ENCODE assay signal across 18 mouse cellular contexts in the genomic region with DNA sequence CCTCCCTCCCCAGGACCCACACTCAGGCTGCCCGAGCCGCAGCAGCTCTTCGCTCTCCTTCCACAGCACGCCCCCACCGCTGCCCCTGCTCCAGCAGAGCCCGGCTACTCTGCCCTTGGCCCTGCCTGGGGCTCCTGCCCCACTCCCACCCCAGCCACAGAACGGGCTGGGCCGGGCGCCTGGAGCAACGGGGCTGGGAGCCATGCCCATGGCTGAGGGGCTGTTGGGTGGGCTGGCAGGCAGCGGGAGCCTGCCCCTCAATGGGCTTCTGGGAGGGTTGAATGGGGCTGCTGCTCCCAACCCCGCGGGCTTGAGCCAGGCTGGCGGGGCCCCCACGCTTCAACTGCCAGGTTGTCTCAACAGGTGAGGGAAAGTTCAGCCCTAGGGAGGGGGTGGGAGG. TPM values are rescaled to one million over a fixed set of nuclear protein-coding genes. Genes with fewer than 3 reads are reported as not detected.
DNase-seq lines count a peak whose midpoint lies in the region; ATAC-seq and TF ChIP-seq lines count a peak whose summit lies in the region.
"Had no signal": no experiment of that assay in that cellular context is flagged by ENCODE, and none has a peak within 500 bp of the region (broad histone marks: within the 10 kb centered on the region; RNA-seq: fewer than 3 reads in every experiment).

No protein-coding gene starts in this region.

- no peak overlapping the region for H3K4me2 ChIP-seq in hindbrain, postnatal 0 days (ENCODE audit: low read depth, low read length)
- no peak overlapping the region for H3K4me2 ChIP-seq in hindbrain, embryonic 13.5 days
- H3K4me2 ChIP-seq in forebrain, embryonic 15.5 days (replicated peaks) = no peak overlapping the region
- H3K4me2 ChIP-seq: hindbrain, embryonic 15.5 days; kidney, embryonic 15.5 days; limb, embryonic 15.5 days; liver, embryonic 15.5 days had no signal

- no peak for TF ChIP-seq CTCF in hindbrain, postnatal 0 days (IDR thresholded peaks at IDR 0.05; ENCODE audit: low read depth)
- TF ChIP-seq CTCF in E14TG2a.4 (conservative IDR thresholded peaks at IDR 0.05; ENCODE audit: low read length) (no peak), ES-Bruce4 (IDR thresholded peaks at IDR 0.05; ENCODE audit: low read depth, low read length) (no peak)

- H3K4me1 ChIP-seq in hindbrain, postnatal 0 days (ENCODE audit: insufficient read depth, low read length) = no peaks in the 10 kb centered on the region
- peaks cover 23% of the 10 kb centered on the region for H3K4me1 ChIP-seq in hindbrain, embryonic 13.5 days (replicated peaks)
- peaks cover 99% of the 10 kb centered on the region for H3K4me1 ChIP-seq in E14TG2a.4 (replicated peaks; ENCODE audit: low read depth, low read length)
- peaks cover 17% of the 10 kb centered on the region for H3K4me1 ChIP-seq in ES-Bruce4 (ENCODE audit: control insufficient read depth, insufficient read depth, low read length)
- peaks cover 26% of the 10 kb centered on the region for H3K4me1 ChIP-seq in forebrain, embryonic 15.5 days
- H3K4me1 ChIP-seq: liver, embryonic 15.5 days had no signal

- no peaks in the 10 kb centered on the region for H3K9me3 ChIP-seq in hindbrain, postnatal 0 days (ENCODE audit: low read length)
- no peaks in the 10 kb centered on the region for H3K9me3 ChIP-seq in hindbrain, embryonic 13.5 days
- H3K9me3 ChIP-seq in E14TG2a.4 (ENCODE audit: low read length) (no peaks in the 10 kb centered on the region), ES-Bruce4 (replicated peaks; ENCODE audit: control insufficient read depth, insufficient read depth, low read length, poor library complexity, severe bottlenecking) (no peaks in the 10 kb centered on the region)
- no peaks in the 10 kb centered on the region for H3K9me3 ChIP-seq in forebrain, embryonic 15.5 days
- H3K9me3 ChIP-seq: G1E; hindbrain, embryonic 15.5 days; kidney, embryonic 15.5 days; limb, embryonic 15.5 days; liver, embryonic 15.5 days had no signal

- peak; percentile 19; the same call in 1 of the 2 replicates for ATAC-seq in hindbrain, postnatal 0 days
- no peak for ATAC-seq in hindbrain, embryonic 13.5 days (ENCODE audit: low FRiP score)
- ATAC-seq in forebrain, embryonic 15.5 days (replicated peaks) = peak; percentile 45
- ATAC-seq: intestine, postnatal 0 days had no signal

- 63% methylated on average over 15 of the region's 15 CpGs for WGBS in hindbrain, postnatal 0 days
- WGBS in hindbrain, embryonic 13.5 days = 74% methylated on average over 15 of the region's 15 CpGs
- WGBS in forebrain, embryonic 15.5 days = 55% methylated on average over 13 of the region's 15 CpGs

- no peak overlapping the region for H3K27ac ChIP-seq in hindbrain, postnatal 0 days
- H3K27ac ChIP-seq in hindbrain, embryonic 13.5 days = no peak overlapping the region
- no peak overlapping the region; the same call in 1 of the 2 replicates for H3K27ac ChIP-seq in ES-Bruce4 (ENCODE audit: insufficient read depth, low read length)
- H3K27ac ChIP-seq in forebrain, embryonic 15.5 days (replicated peaks) = no peak overlapping the region
- H3K27ac ChIP-seq: hindbrain, embryonic 15.5 days; kidney, embryonic 15.5 days; limb, embryonic 15.5 days; liver, embryonic 15.5 days had no signal

- no peak for DNase-seq in hindbrain, postnatal 0 days (ENCODE audit: low spot score)
- DNase-seq in MN1 (ENCODE audit: low spot score) = no peak
- DNase-seq in urinary bladder, adult 2 months (ENCODE audit: low spot score) = no peak
- DNase-seq: cerebellum, adult 8-10 months; gastrocnemius, postnatal 10 days; heart, adult 11 months; kidney, postnatal 4 days; thymus, postnatal 25 days had no signal

- no peaks in the 10 kb centered on the region for H3K27me3 ChIP-seq in hindbrain, postnatal 0 days (ENCODE audit: insufficient read depth, low read length)
- H3K27me3 ChIP-seq in hindbrain, embryonic 13.5 days = no peaks in the 10 kb centered on the region
- H3K27me3 ChIP-seq in E14TG2a.4 (ENCODE audit: insufficient read depth, low read length) = no peaks in the 10 kb centered on the region
- no peaks in the 10 kb centered on the region for H3K27me3 ChIP-seq in ES-Bruce4 (ENCODE audit: control insufficient read depth, insufficient read depth, low read length, poor library complexity, severe bottlenecking)
- H3K27me3 ChIP-seq in forebrain, embryonic 15.5 days = no peaks in the 10 kb centered on the region
- H3K27me3 ChIP-seq: hindbrain, embryonic 15.5 days; kidney, embryonic 15.5 days; limb, embryonic 15.5 days; liver, embryonic 15.5 days had no signal

- no peak overlapping the region for H3K9ac ChIP-seq in hindbrain, postnatal 0 days (replicated peaks; ENCODE audit: low read length)
- H3K9ac ChIP-seq in hindbrain, embryonic 13.5 days = no peak overlapping the region
- peak overlapping the region; percentile 46 for H3K9ac ChIP-seq in ES-Bruce4 (ENCODE audit: low read depth, poor library complexity, severe bottlenecking)
- H3K9ac ChIP-seq in forebrain, embryonic 15.5 days (replicated peaks) = no peak overlapping the region
- H3K9ac ChIP-seq: hindbrain, embryonic 15.5 days; kidney, embryonic 15.5 days; limb, embryonic 15.5 days; liver, embryonic 15.5 days had no signal

- no peak overlapping the region for H3K4me3 ChIP-seq in hindbrain, postnatal 0 days (ENCODE audit: low read length)
- H3K4me3 ChIP-seq in hindbrain, embryonic 13.5 days = no peak overlapping the region
- peak overlapping the region; percentile 90 for H3K4me3 ChIP-seq in E14TG2a.4 (replicated peaks; ENCODE audit: low read length)
- no peak overlapping the region for H3K4me3 ChIP-seq in ES-Bruce4 (ENCODE audit: low read depth, low read length)
- H3K4me3 ChIP-seq in forebrain, embryonic 15.5 days = no peak overlapping the region
- H3K4me3 ChIP-seq: hindbrain, embryonic 15.5 days; kidney, embryonic 15.5 days; limb, embryonic 15.5 days; liver, embryonic 15.5 days had no signal

- TF ChIP-seq EP300 in ES-Bruce4 (IDR thresholded peaks at IDR 0.05; ENCODE audit: insufficient read depth, low read depth, low read length) = no peak

- peaks cover 37% of the 10 kb centered on the region for H3K36me3 ChIP-seq in hindbrain, postnatal 0 days (ENCODE audit: insufficient read depth, low read length)
- H3K36me3 ChIP-seq in hindbrain, embryonic 13.5 days = peaks cover 96% of the 10 kb centered on the region
- H3K36me3 ChIP-seq in E14TG2a.4 (ENCODE audit: insufficient read depth, low read length) (peaks cover 100% of the 10 kb centered on the region), ES-Bruce4 (ENCODE audit: control insufficient read depth, insufficient read depth, low read length, poor library complexity, severe bottlenecking) (peaks cover 69% of the 10 kb centered on the region)
- peaks cover 54% of the 10 kb centered on the region for H3K36me3 ChIP-seq in forebrain, embryonic 15.5 days

- no peak for TF ChIP-seq POLR2A in ES-Bruce4 (IDR thresholded peaks at IDR 0.05; ENCODE audit: insufficient read depth, low read length)

RNA-seq across cellular contexts. Expression of a gene that starts 7.3 kb away (rescaled TPM):
- total RNA-seq in hindbrain, postnatal 0 days (2014; rRNA removed) = 21.2 and 24.0 TPM in 2 replicates
- polyA plus RNA-seq in hindbrain, postnatal 0 days (2015; fragmentation: Nextera tagmentation; extraction: Ambion mirVana) = 47.6 and 52.0 TPM in 2 replicates
- polyA plus RNA-seq in hindbrain, embryonic 13.5 days (2015; fragmentation: Nextera tagmentation; extraction: Ambion mirVana) = 23.8 and 25.6 TPM in 2 replicates
- 62.3 and 77.2 TPM in 2 replicates for polyA plus RNA-seq in ES-Bruce4 (2011; ENCODE audit: insufficient read depth, insufficient read length, low read depth, missing spikeins)
- polyA plus RNA-seq in forebrain, embryonic 15.5 days (2015; fragmentation: Nextera tagmentation; extraction: Ambion mirVana) = 17.4 and 19.5 TPM in 2 replicates
- 55.7 and 56.2 TPM in 2 replicates for polyA plus RNA-seq in urinary bladder, adult 2 months (2012; rRNA removed)

RNA-seq across cellular contexts. Expression of a gene that starts 15.1 kb away (rescaled TPM):
- total RNA-seq in hindbrain, postnatal 0 days (2014; rRNA removed) = 43.9 and 60.8 TPM in 2 replicates
- polyA plus RNA-seq in hindbrain, postnatal 0 days (2015; fragmentation: Nextera tagmentation; extraction: Ambion mirVana) = 1.5 and 1.7 TPM in 2 replicates
- 3.4 and 4.1 TPM in 2 replicates for polyA plus RNA-seq in hindbrain, embryonic 13.5 days (2015; fragmentation: Nextera tagmentation; extraction: Ambion mirVana)
- polyA plus RNA-seq in ES-Bruce4 (2011; ENCODE audit: insufficient read depth, insufficient read length, low read depth, missing spikeins) = 23.7 and 25.2 TPM in 2 replicates
- polyA plus RNA-seq in forebrain, embryonic 15.5 days (2015; fragmentation: Nextera tagmentation; extraction: Ambion mirVana) = 4.3 and 4.7 TPM in 2 replicates
- 30.2 and 37.2 TPM in 2 replicates for polyA plus RNA-seq in urinary bladder, adult 2 months (2012; rRNA removed)

RNA-seq across cellular contexts. Expression of a gene that starts 22.0 kb away (rescaled TPM):
- total RNA-seq in hindbrain, postnatal 0 days (2014; rRNA removed) = 11.3 and 18.0 TPM in 2 replicates
- polyA plus RNA-seq in hindbrain, postnatal 0 days (2015; fragmentation: Nextera tagmentation; extraction: Ambion mirVana) = 13.3 and 14.8 TPM in 2 replicates
- 26.2 and 26.3 TPM in 2 replicates for polyA plus RNA-seq in hindbrain, embryonic 13.5 days (2015; fragmentation: Nextera tagmentation; extraction: Ambion mirVana)
- polyA plus RNA-seq in ES-Bruce4 (2011; ENCODE audit: insufficient read depth, insufficient read length, low read depth, missing spikeins) = 74.6 and 84.0 TPM in 2 replicates
- 18.1 and 18.8 TPM in 2 replicates for polyA plus RNA-seq in forebrain, embryonic 15.5 days (2015; fragmentation: Nextera tagmentation; extraction: Ambion mirVana)
- polyA plus RNA-seq in urinary bladder, adult 2 months (2012; rRNA removed) = 41.1 and 46.4 TPM in 2 replicates

RNA-seq across cellular contexts. Expression of a gene that starts 24.9 kb away (rescaled TPM):
- total RNA-seq in hindbrain, postnatal 0 days (2014; rRNA removed) = 453 and 498 TPM in 2 replicates
- 499 and 523 TPM in 2 replicates for polyA plus RNA-seq in hindbrain, postnatal 0 days (2015; fragmentation: Nextera tagmentation; extraction: Ambion mirVana)
- polyA plus RNA-seq in hindbrain, embryonic 13.5 days (2015; fragmentation: Nextera tagmentation; extraction: Ambion mirVana) = 476 and 483 TPM in 2 replicates
- 296 and 332 TPM in 2 replicates for polyA plus RNA-seq in ES-Bruce4 (2011; ENCODE audit: insufficient read depth, insufficient read length, low read depth, missing spikeins)
- polyA plus RNA-seq in forebrain, embryonic 15.5 days (2015; fragmentation: Nextera tagmentation; extraction: Ambion mirVana) = 460 and 475 TPM in 2 replicates
- 264 and 322 TPM in 2 replicates for polyA plus RNA-seq in urinary bladder, adult 2 months (2012; rRNA removed)

RNA-seq across cellular contexts. Expression of a gene that starts 48.8 kb away (rescaled TPM):
- total RNA-seq in hindbrain, postnatal 0 days (2014; rRNA removed) = 11.0 and 12.0 TPM in 2 replicates
- polyA plus RNA-seq in hindbrain, postnatal 0 days (2015; fragmentation: Nextera tagmentation; extraction: Ambion mirVana) = 2.3 and 2.4 TPM in 2 replicates
- polyA plus RNA-seq in hindbrain, embryonic 13.5 days (2015; fragmentation: Nextera tagmentation; extraction: Ambion mirVana) = 2.3 and 3.0 TPM in 2 replicates
- 39.3 and 44.1 TPM in 2 replicates for polyA plus RNA-seq in ES-Bruce4 (2011; ENCODE audit: insufficient read depth, insufficient read length, low read depth, missing spikeins)
- polyA plus RNA-seq in forebrain, embryonic 15.5 days (2015; fragmentation: Nextera tagmentation; extraction: Ambion mirVana) = 4.6 and 5.8 TPM in 2 replicates
- polyA plus RNA-seq in urinary bladder, adult 2 months (2012; rRNA removed) = 0.77 and 0.80 TPM in 2 replicates
